Mouse (Mus musculus) MEL (cell line): ENCODE data around the gene Rflnb. TPM values are rescaled to one million over a fixed set of nuclear protein-coding genes. Genes with fewer than 3 reads are reported as not detected.

Source experiments
- DNase-seq: peaks from one replicate; pipeline ENCODE4 v3.0.0; 2011; ENCODE audit warnings: low read depth, low spot score
- H3K27ac ChIP-seq: 2 replicates; pipeline ENCODE4 v1.5.1; 2012; ENCODE audit warnings: low read depth, mild to moderate bottlenecking, control low read depth, low read length, moderate library complexity; ENCODE audit not compliant: control insufficient read depth
- H3K27me3 ChIP-seq, 2 experiments: fragments of 150-350 bp in 1 of 2; sonication (generic) in 1 of 2; 2 replicates each; pipeline ENCODE4 v1.6.1; 2012; ENCODE audit warnings: low read length in 2 of 2, mild to moderate bottlenecking in 2 of 2, improper control_type of control experiment in 1 of 2, moderate library complexity in 1 of 2; ENCODE audit not compliant: insufficient read depth in 2 of 2, control insufficient read depth in 1 of 2
- H3K36me3 ChIP-seq, 2 experiments: 2 replicates each; pipeline ENCODE4 v1.6.1; 2012 to 2014; ENCODE audit warnings: low read length in 2 of 2, improper control_type of control experiment in 1 of 2, inconsistent platforms in 1 of 2, mild to moderate bottlenecking in 1 of 2; ENCODE audit not compliant: insufficient read depth in 2 of 2, control insufficient read depth in 1 of 2
- H3K4me1 ChIP-seq, 2 experiments: fragments of 150-350 bp in 1 of 2; sonication (generic) in 1 of 2; 2 replicates each; pipeline ENCODE4 v1.6.1; 2012; ENCODE audit warnings: low read length in 2 of 2, improper control_type of control experiment in 1 of 2, mild to moderate bottlenecking in 1 of 2; ENCODE audit not compliant: insufficient read depth in 2 of 2, control insufficient read depth in 1 of 2
- H3K4me3 ChIP-seq, 2 experiments: fragments of 150-350 bp in 1 of 2; sonication (generic) in 1 of 2; 2 replicates each; pipeline ENCODE4 v1.5.1; 2012; ENCODE audit warnings: low read depth in 2 of 2, low read length in 2 of 2, mild to moderate bottlenecking in 2 of 2, moderate library complexity in 2 of 2, control low read depth in 1 of 2, improper control_type of control experiment in 1 of 2; ENCODE audit not compliant: control insufficient read depth in 1 of 2, insufficient read depth in 1 of 2
- H3K79me2 ChIP-seq: 2 replicates; pipeline ENCODE4 v1.6.1; 2012; ENCODE audit warnings: mild to moderate bottlenecking, low read length, moderate library complexity; ENCODE audit not compliant: control insufficient read depth, poor library complexity, insufficient read depth
- H3K9ac ChIP-seq: 2 replicates; pipeline ENCODE4 v1.6.1; 2012; ENCODE audit warnings: low read depth, mild to moderate bottlenecking, control low read depth, low read length, moderate library complexity; ENCODE audit not compliant: control insufficient read depth, poor library complexity, severe bottlenecking
- H3K9me3 ChIP-seq: fragments of 150-350 bp; sonication (generic); replicated peaks from 2 replicates; pipeline ENCODE4 v1.6.1; 2012; ENCODE audit warnings: mild to moderate bottlenecking, low read length, improper control_type of control experiment, moderate library complexity; ENCODE audit not compliant: insufficient read depth
- BHLHE40 ChIP-seq: IDR thresholded peaks from 2 replicates; pipeline ENCODE4 v1.6.1; 2012; ENCODE audit warnings: low read depth, mild to moderate bottlenecking, inconsistent platforms, low read length, improper control_type of control experiment, borderline replicate concordance
- CTCF ChIP-seq, 3 experiments: IDR thresholded peaks in 2 of 3; conservative IDR thresholded peaks in 1 of 3; 2 replicates each; pipeline ENCODE4 v1.5.1; 2011 to 2012; ENCODE audit warnings: low read length in 3 of 3, low read depth in 2 of 3, mild to moderate bottlenecking in 2 of 3, improper control_type of control experiment in 1 of 3, inconsistent platforms in 1 of 3, mixed read lengths in 1 of 3, moderate library complexity in 1 of 3; ENCODE audit not compliant: control insufficient read depth in 1 of 3, insufficient read depth in 1 of 3, poor library complexity in 1 of 3, severe bottlenecking in 1 of 3
- E2F4 ChIP-seq: IDR thresholded peaks from 2 replicates; pipeline ENCODE4 v1.6.1; 2011; ENCODE audit warnings: low read depth, low read length, improper control_type of control experiment, borderline replicate concordance
- ELF1 ChIP-seq: IDR thresholded peaks from 2 replicates; pipeline ENCODE4 v1.6.1; 2014; ENCODE audit warnings: low read depth, mild to moderate bottlenecking, inconsistent platforms, low read length, improper control_type of control experiment, moderate library complexity
- GATA1 ChIP-seq: IDR thresholded peaks from 2 replicates; pipeline ENCODE4 v1.6.1; 2011; ENCODE audit warnings: low read depth, low read length, improper control_type of control experiment
- MAX ChIP-seq: IDR thresholded peaks from 2 replicates; pipeline ENCODE4 v1.6.1; 2011; ENCODE audit warnings: low read length, improper control_type of control experiment
- MEF2A ChIP-seq: IDR thresholded peaks from 2 replicates; pipeline ENCODE4 v1.6.1; 2014; ENCODE audit warnings: low read depth, mild to moderate bottlenecking, inconsistent platforms, low read length, improper control_type of control experiment; ENCODE audit not compliant: poor library complexity, insufficient replicate concordance, severe bottlenecking; ENCODE audit errors: extremely low read depth
- MXI1 ChIP-seq: IDR thresholded peaks from 2 replicates; pipeline ENCODE4 v1.6.1; 2011; ENCODE audit warnings: mild to moderate bottlenecking, low read depth, low read length, improper control_type of control experiment
- MYB ChIP-seq: IDR thresholded peaks from 2 replicates; pipeline ENCODE4 v1.6.1; 2011; ENCODE audit warnings: mild to moderate bottlenecking, low read depth, low read length, improper control_type of control experiment
- MYC ChIP-seq: IDR thresholded peaks from 2 replicates; pipeline ENCODE4 v1.6.1; 2011; ENCODE audit warnings: low read depth, mild to moderate bottlenecking, low read length, improper control_type of control experiment, moderate library complexity
- NELFE ChIP-seq: IDR thresholded peaks from 2 replicates; pipeline ENCODE4 v1.6.1; 2011; ENCODE audit warnings: low read depth, low read length, improper control_type of control experiment
- NRF1 ChIP-seq: IDR thresholded peaks from 2 replicates; pipeline ENCODE4 v1.6.1; 2014; ENCODE audit warnings: low read depth, mild to moderate bottlenecking, inconsistent platforms, low read length, improper control_type of control experiment, moderate library complexity; ENCODE audit not compliant: poor library complexity, insufficient read depth, severe bottlenecking
- RCOR1 ChIP-seq: IDR thresholded peaks from 2 replicates; pipeline ENCODE4 v1.6.1; 2012; ENCODE audit warnings: low read depth, mild to moderate bottlenecking, inconsistent platforms, low read length, improper control_type of control experiment
- SIN3A ChIP-seq: IDR thresholded peaks from 2 replicates; pipeline ENCODE4 v1.6.1; 2012; ENCODE audit warnings: low read length, improper control_type of control experiment, inconsistent platforms
- USF1 ChIP-seq: IDR thresholded peaks from 2 replicates; pipeline ENCODE4 v1.6.1; 2014; ENCODE audit warnings: low read depth, mild to moderate bottlenecking, inconsistent platforms, low read length, improper control_type of control experiment, moderate library complexity
- USF2 ChIP-seq, 2 experiments: IDR thresholded peaks; 2 replicates each; pipeline ENCODE4 v1.6.1; 2011 to 2012; ENCODE audit warnings: improper control_type of control experiment in 2 of 2, low read length in 2 of 2, borderline replicate concordance in 1 of 2, inconsistent platforms in 1 of 2, low read depth in 1 of 2, mild to moderate bottlenecking in 1 of 2; ENCODE audit not compliant: insufficient read depth in 1 of 2
- ZKSCAN1 ChIP-seq: IDR thresholded peaks from 2 replicates; pipeline ENCODE4 v1.6.1; 2012; ENCODE audit warnings: low read depth, mild to moderate bottlenecking, inconsistent platforms, low read length, improper control_type of control experiment, moderate library complexity
- ZMIZ1 ChIP-seq: IDR thresholded peaks from 2 replicates; pipeline ENCODE4 v1.6.1; 2012; ENCODE audit warnings: low read depth, mild to moderate bottlenecking, inconsistent platforms, low read length, improper control_type of control experiment, moderate library complexity
- polyA plus RNA-seq, 2 experiments: library from polyadenylated mRNA; stranded (reverse) in 1 of 2; unstranded in 1 of 2; fragments of >175 nt in 1 of 2; fragments of >200 nt in 1 of 2; gene quantifications; 2 replicates each; pipeline versions ENCODE4 v1.2.1 to v1.2.4; 2012; ENCODE audit warnings: low replicate concordance in 2 of 2, low read depth in 1 of 2; ENCODE audit not compliant: insufficient read length in 2 of 2, insufficient read depth in 1 of 2, missing spikeins in 1 of 2
- total RNA-seq: library from RNA; depleted of rRNA; stranded (reverse); fragments of 300-350 nt; gene quantifications from 2 replicates; pipeline ENCODE4 v1.2.3, GENCODE M21; 2012

Gene Rflnb
- total and polyA plus RNA-seq, 3 experiments = 7.4 to 8.7 TPM; not detected in 1

DNA sequence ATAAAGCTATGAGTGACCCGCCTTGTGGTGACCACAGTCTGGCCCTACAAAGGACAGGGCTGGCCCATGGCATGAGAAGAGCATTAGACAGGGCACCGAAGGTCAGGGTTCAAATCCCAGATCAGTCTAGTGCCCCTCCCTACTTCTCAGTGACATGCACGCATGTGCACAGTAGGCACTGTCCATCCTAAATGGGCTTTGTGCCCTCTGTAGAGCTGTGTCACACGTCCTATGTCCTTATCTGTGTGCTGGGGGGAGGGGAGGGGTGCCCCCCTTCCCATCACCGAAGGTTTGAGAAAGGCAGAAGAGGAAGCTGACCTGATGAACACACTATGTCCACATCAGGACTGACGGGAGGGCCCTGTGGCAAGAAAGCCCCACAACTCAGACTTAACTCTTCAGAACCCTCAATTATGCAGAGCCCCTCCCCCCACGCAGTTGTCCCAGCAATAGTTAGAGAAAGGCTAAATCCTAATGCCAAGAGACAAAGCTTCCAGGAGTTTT, 2.5 kb downstream of the Rflnb start:
- Histone ChIP-seq H3K27ac (no peak overlapping the region), H3K4me1 (no peaks in the 10 kb centered on the region; a peak in 2 of 4 replicates), H3K27me3 (peaks cover 0 to 3% of the 10 kb centered on the region in 2 experiments; a peak in 1 of 4 replicates), H3K9ac (no peak overlapping the region), H3K79me2 (peaks cover 6% of the 10 kb centered on the region; the same call in 1 of the 2 replicates), H3K36me3 (peaks cover 0 to 2% of the 10 kb centered on the region in 2 experiments; a peak in 1 of 4 replicates), H3K9me3 (no peaks in the 10 kb centered on the region), H3K4me3 (no peak overlapping the region)
- TF ChIP-seq BHLHE40 (no peak), ELF1 (no peak), MYC (no peak)
- no peak for DNase-seq

DNA sequence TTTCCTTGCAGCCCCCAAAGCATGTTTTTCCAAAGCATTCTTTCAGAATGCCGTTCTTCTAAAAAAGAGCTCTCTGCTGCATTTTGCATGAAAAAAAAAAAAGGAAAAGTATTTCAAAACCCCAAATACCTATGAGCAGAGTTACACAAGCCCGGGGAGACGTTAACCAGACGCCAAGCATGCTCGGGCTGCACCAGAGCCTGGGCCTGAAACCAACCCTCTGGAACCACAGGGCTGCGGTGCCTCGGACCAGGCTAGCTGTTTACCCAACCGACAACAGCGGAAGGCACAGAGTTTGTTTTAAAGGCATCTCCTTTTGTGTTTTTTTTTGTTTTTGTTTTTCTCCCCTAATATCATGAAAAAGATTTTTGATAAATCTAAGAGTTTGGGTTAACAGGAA, 6.7 kb downstream of the Rflnb start:
- Histone ChIP-seq H3K27me3 (no peaks in the 10 kb centered on the region), H3K9ac (no peak overlapping the region), H3K4me3 (no peak overlapping the region), H3K79me2 (no peaks in the 10 kb centered on the region), H3K9me3 (no peaks in the 10 kb centered on the region), H3K36me3 (peaks cover 0 to 6% of the 10 kb centered on the region in 2 experiments; a peak in 1 of 4 replicates), H3K4me1 (peaks cover 0 to 9% of the 10 kb centered on the region in 2 experiments; a peak in 2 of 4 replicates), H3K27ac (no peak overlapping the region)
- no peak for DNase-seq
- TF ChIP-seq MXI1 = no peak
- no peak for TF ChIP-seq MAX
- TF ChIP-seq NELFE = no peak
- TF ChIP-seq ZMIZ1 = no peak
- TF ChIP-seq USF2 (IDR thresholded peaks at IDR 0.05; ENCODE audit: borderline replicate concordance in 1 of 2, insufficient read depth in 1 of 2, low read depth in 1 of 2, low read length in 2 of 2) = no peak
- TF ChIP-seq ZKSCAN1 = no peak
- TF ChIP-seq RCOR1 = no peak
- TF ChIP-seq E2F4 = no peak
- no peak for TF ChIP-seq SIN3A
- TF ChIP-seq MYB = no peak
- no peak for TF ChIP-seq NRF1
- TF ChIP-seq CTCF (IDR thresholded peaks at IDR 0.05 in 2 of 3, conservative IDR thresholded peaks at IDR 0.05 in 1 of 3; ENCODE audit: control insufficient read depth in 1 of 3, insufficient read depth in 1 of 3, low read depth in 2 of 3, low read length in 3 of 3, poor library complexity in 1 of 3, severe bottlenecking in 1 of 3) = no peak
- TF ChIP-seq GATA1 = no peak
- no peak for TF ChIP-seq USF1
- no peak for TF ChIP-seq ELF1
- no peak for TF ChIP-seq MEF2A
